Comparison of ENCODE assay signal across 22 mouse cellular contexts in genomic region chr13:44530867-44531564, GRCm38 (mm10).
"Had no signal": no experiment of that assay in that cellular context is flagged by ENCODE, and none has a peak within 500 bp of the region (broad histone marks: within the 10 kb centered on the region; RNA-seq: fewer than 3 reads in every experiment).

No protein-coding gene starts in this region.

- H3K27ac ChIP-seq: kidney, embryonic 15.5 days; left cerebral cortex, adult 2 months; limb, embryonic 12.5 days; liver, embryonic 12.5 days; liver, embryonic 15.5 days; midbrain, embryonic 10.5 days; midbrain, embryonic 13.5 days; neural tube, embryonic 13.5 days had no signal

- ATAC-seq: liver, embryonic 12.5 days; midbrain, embryonic 13.5 days; midbrain, embryonic 16.5 days had no signal

- H3K27me3 ChIP-seq: kidney, embryonic 15.5 days; limb, embryonic 12.5 days; liver, embryonic 12.5 days; liver, embryonic 15.5 days; megakaryocyte, embryonic 14.5 days; midbrain, embryonic 13.5 days; neural tube, embryonic 13.5 days had no signal

- H3K36me3 ChIP-seq: kidney, embryonic 15.5 days; limb, embryonic 12.5 days; liver, embryonic 12.5 days; liver, embryonic 15.5 days; midbrain, embryonic 10.5 days; midbrain, embryonic 13.5 days; neural tube, embryonic 13.5 days had no signal

- H3K9ac ChIP-seq: kidney, embryonic 15.5 days; limb, embryonic 12.5 days; liver, embryonic 12.5 days; liver, embryonic 15.5 days; midbrain, embryonic 13.5 days; neural tube, embryonic 13.5 days had no signal

- H3K9me3 ChIP-seq: kidney, embryonic 15.5 days; limb, embryonic 12.5 days; liver, embryonic 12.5 days; liver, embryonic 15.5 days; midbrain, embryonic 10.5 days; midbrain, embryonic 13.5 days; neural tube, embryonic 13.5 days had no signal

- H3K4me3 ChIP-seq: kidney, embryonic 15.5 days; left cerebral cortex, adult 2 months; limb, embryonic 12.5 days; liver, embryonic 12.5 days; liver, embryonic 15.5 days; megakaryocyte, embryonic 14.5 days; midbrain, embryonic 10.5 days; midbrain, embryonic 13.5 days; myocyte; neural tube, embryonic 13.5 days had no signal

- H3K4me1 ChIP-seq: liver, embryonic 12.5 days; liver, embryonic 15.5 days; midbrain, embryonic 10.5 days; midbrain, embryonic 13.5 days; neural tube, embryonic 13.5 days had no signal

- H3K4me2 ChIP-seq: kidney, embryonic 15.5 days; limb, embryonic 12.5 days; liver, embryonic 12.5 days; liver, embryonic 15.5 days; midbrain, embryonic 13.5 days; neural tube, embryonic 13.5 days had no signal

- DNase-seq: kidney, postnatal 10 days; kidney, postnatal 36 days; layer of hippocampus, postnatal 36 days; liver; lung, adult 2 months; lung, postnatal 36 days; retina, postnatal 1 day; right cerebral cortex, postnatal 25 days; spleen, adult 18-20 months; thymus, adult 18-20 months; thymus, postnatal 36 days had no signal
